Mouse (Mus musculus) CH12.LX (cell line): ENCODE results near the gene Pnmal1. TPM values are rescaled to one million over a fixed set of nuclear protein-coding genes. Genes with fewer than 3 reads are reported as not detected.

Source experiments
- DNase-seq: peaks from one replicate; pipeline ENCODE4 v3.0.0-alpha.2; 2013; ENCODE audit errors: extremely low read depth
- H3K27ac ChIP-seq: 2 replicates; pipeline ENCODE4 v1.5.1; 2012; ENCODE audit warnings: low read depth, mild to moderate bottlenecking, control low read depth, moderate library complexity; ENCODE audit not compliant: insufficient read depth
- H3K27me3 ChIP-seq: replicated peaks from 2 replicates; pipeline ENCODE3; 2012; ENCODE audit warnings: inconsistent platforms
- H3K36me3 ChIP-seq, 2 experiments: replicated peaks in 1 of 2; 2 replicates each; pipeline versions ENCODE3 to v1.6.1; 2012; ENCODE audit warnings: inconsistent platforms in 1 of 2, low read length in 1 of 2, mild to moderate bottlenecking in 1 of 2, mixed read lengths in 1 of 2, moderate library complexity in 1 of 2; ENCODE audit not compliant: control insufficient read depth in 1 of 2, insufficient read depth in 1 of 2
- H3K4me1 ChIP-seq, 2 experiments: 2 replicates each; pipeline ENCODE4 v1.6.1; 2012; ENCODE audit warnings: inconsistent platforms in 1 of 2, moderate library complexity in 1 of 2; ENCODE audit not compliant: insufficient read depth in 2 of 2, control insufficient read depth in 1 of 2
- H3K4me2 ChIP-seq: 2 replicates; pipeline ENCODE4 v1.6.1; 2012; ENCODE audit warnings: low read depth, mild to moderate bottlenecking, control low read depth; ENCODE audit not compliant: poor library complexity, insufficient read depth, severe bottlenecking
- H3K4me3 ChIP-seq, 3 experiments: fragments of 150-350 bp in 1 of 3; sonication (generic) in 1 of 3; replicated peaks in 1 of 3; 2 replicates each; pipeline versions ENCODE3 to v1.5.1; 2011 to 2012; ENCODE audit warnings: low read depth in 2 of 3, low read length in 2 of 3, mild to moderate bottlenecking in 2 of 3, moderate library complexity in 2 of 3, control low read depth in 1 of 3, improper control_type of control experiment in 1 of 3, inconsistent platforms in 1 of 3, mixed read lengths in 1 of 3; ENCODE audit not compliant: poor library complexity in 1 of 3
- H3K79me2 ChIP-seq: replicated peaks from 2 replicates; pipeline ENCODE4 v1.6.1; 2012; ENCODE audit warnings: mild to moderate bottlenecking, moderate library complexity; ENCODE audit not compliant: control insufficient read depth, poor library complexity, insufficient read depth, severe bottlenecking; ENCODE audit errors: extremely low read depth
- H3K9ac ChIP-seq: 2 replicates; pipeline ENCODE4 v1.6.1; 2012; ENCODE audit warnings: low read depth, mild to moderate bottlenecking, control low read depth, moderate library complexity; ENCODE audit not compliant: insufficient read depth
- H3K9me3 ChIP-seq: replicated peaks from 2 replicates; pipeline ENCODE3; 2012; ENCODE audit warnings: low read length, inconsistent platforms, mixed read lengths
- BHLHE40 ChIP-seq: IDR thresholded peaks from 2 replicates; pipeline ENCODE4 v1.6.1; 2011; ENCODE audit warnings: mild to moderate bottlenecking, low read depth, low read length, improper control_type of control experiment
- CHD2 ChIP-seq: IDR thresholded peaks from 2 replicates; pipeline ENCODE4 v1.6.1; 2011; ENCODE audit warnings: low read length, improper control_type of control experiment
- ELF1 ChIP-seq: IDR thresholded peaks from 2 replicates; pipeline ENCODE4 v1.6.1; 2014; ENCODE audit warnings: low read depth, mild to moderate bottlenecking, inconsistent platforms, low read length, improper control_type of control experiment
- EP300 ChIP-seq: IDR thresholded peaks from 2 replicates; pipeline ENCODE4 v1.6.1; 2011; ENCODE audit warnings: low read length, improper control_type of control experiment
- MAX ChIP-seq: IDR thresholded peaks from 2 replicates; pipeline ENCODE4 v1.6.1; 2011; ENCODE audit warnings: low read length, improper control_type of control experiment
- MAZ ChIP-seq: IDR thresholded peaks from 2 replicates; pipeline ENCODE4 v1.6.1; 2012; ENCODE audit warnings: low read depth, mild to moderate bottlenecking, inconsistent platforms, low read length, improper control_type of control experiment, moderate library complexity
- NRF1 ChIP-seq: IDR thresholded peaks from 2 replicates; pipeline ENCODE4 v1.6.1; 2014; ENCODE audit warnings: low read depth, mild to moderate bottlenecking, inconsistent platforms, low read length, improper control_type of control experiment, moderate library complexity
- POLR2A ChIP-seq: IDR thresholded peaks from 2 replicates; pipeline ENCODE4 v1.6.1; 2011; ENCODE audit warnings: low read depth, mild to moderate bottlenecking, improper control_type of control experiment, low read length
- POLR2AphosphoS2 ChIP-seq: IDR thresholded peaks from 2 replicates; pipeline ENCODE4 v1.6.1; 2011; ENCODE audit warnings: low read depth, low read length, improper control_type of control experiment
- RCOR1 ChIP-seq: conservative IDR thresholded peaks from 2 replicates; pipeline ENCODE4 v1.6.1; 2012; ENCODE audit warnings: low read depth, mild to moderate bottlenecking, inconsistent platforms, low read length, improper control_type of control experiment
- UBTF ChIP-seq: IDR thresholded peaks from 2 replicates; pipeline ENCODE4 v1.6.1; 2012; ENCODE audit warnings: low read depth, mild to moderate bottlenecking, inconsistent platforms, low read length, improper control_type of control experiment, moderate library complexity
- ZNF384 ChIP-seq: IDR thresholded peaks from 2 replicates; pipeline ENCODE4 v1.6.1; 2012; ENCODE audit warnings: low read depth, low read length, improper control_type of control experiment, inconsistent platforms
- dilution Hi-C: fragments of 300-500 bp; cut with MboI; formaldehyde crosslinking; loops from 2 replicates; pipeline ENCODE4 v1.14.3; 2020; ENCODE audit warnings: low sequenced_read_pairs; ENCODE audit not compliant: extremely low pct_unique_long_range_greater_than_20kb, extremely low pct_ligation_motif_present
- in situ Hi-C: fragments of 300-500 bp; cut with MboI; formaldehyde crosslinking; loops from 3 replicates; pipeline ENCODE4 v1.14.3; 2019; ENCODE audit warnings: low sequenced_read_pairs, low pct_ligation_motif_present, low pct_unique_long_range_greater_than_20kb, mixed read lengths
- polyA plus RNA-seq: library from polyadenylated mRNA; unstranded; fragments of >175 nt; gene quantifications from 2 replicates; pipeline ENCODE4 v1.2.1, GENCODE M21; 2012; ENCODE audit warnings: low read depth; ENCODE audit not compliant: insufficient read length
- total RNA-seq, 2 experiments: library from RNA; depleted of rRNA; stranded (reverse); fragments of 300-350 nt in 1 of 2; fragments of >200 nt in 1 of 2; gene quantifications; 2 replicates each; pipeline ENCODE4 v1.2.3; 2012 to 2014

Pnmal1 gene
- total and polyA plus RNA-seq, 3 experiments, result 0.07 to 0.13 TPM; not detected in 1

GRCm38 (mm10) chr7:16919395-16920149 lies 39.9 kb upstream of the Pnmal1 start:
- H3K9ac ChIP-seq, result no peak overlapping the region
- H3K36me3 ChIP-seq, result peaks cover 57 to 79% of the 10 kb centered on the region in 2 experiments
- no peak overlapping the region for H3K4me3 ChIP-seq
- in situ Hi-C loops, result no loop called here
- no peak overlapping the region for H3K4me2 ChIP-seq
- no peak for DNase-seq
- H3K79me2 ChIP-seq, result peaks cover 41% of the 10 kb centered on the region
- peaks cover 4 to 28% of the 10 kb centered on the region in 2 experiments for H3K4me1 ChIP-seq
- no peak for TF ChIP-seq NRF1
- TF ChIP-seq ELF1, result no peak
- no peak for TF ChIP-seq POLR2AphosphoS2
- no peak for TF ChIP-seq RCOR1
- no peak for TF ChIP-seq UBTF
- no peak for TF ChIP-seq ZNF384
- TF ChIP-seq MAX, result no peak
- no peak for TF ChIP-seq MAZ
- TF ChIP-seq, all 38 proteins: peak for 0
- Histone ChIP-seq H3K9me3 (no peaks in the 10 kb centered on the region), H3K27ac (no peak overlapping the region), H3K27me3 (no peaks in the 10 kb centered on the region)
- dilution Hi-C loops, result no loop called here

- no peak overlapping the region for H3K9ac ChIP-seq
- no peak overlapping the region for H3K4me3 ChIP-seq
- H3K79me2 ChIP-seq, result peaks cover 41% of the 10 kb centered on the region
- H3K27me3 ChIP-seq, result no peaks in the 10 kb centered on the region
- H3K36me3 ChIP-seq, result peaks cover 51 to 73% of the 10 kb centered on the region in 2 experiments
- no peak overlapping the region for H3K27ac ChIP-seq
- dilution Hi-C loops (no loop called here), in situ Hi-C loops (no loop called here)
- H3K4me1 ChIP-seq, result peaks cover 7 to 31% of the 10 kb centered on the region in 2 experiments
- DNase-seq, result no peak
- no peaks in the 10 kb centered on the region for H3K9me3 ChIP-seq
- TF ChIP-seq BHLHE40, result no peak
- TF ChIP-seq POLR2A, result no peak
- TF ChIP-seq EP300, result no peak
- TF ChIP-seq UBTF, result no peak
- TF ChIP-seq CHD2, result no peak
- H3K4me2 ChIP-seq, result no peak overlapping the region
These were observed 39.3 kb upstream of the Pnmal1 start for GRCm38 (mm10) chr7:16920150-16920579.
